Mouse (Mus musculus) kidney, adult 2 months (tissue): Measurements from ENCODE around the gene Cc2d1a. TPM values are rescaled to one million over a fixed set of nuclear protein-coding genes. Genes with fewer than 3 reads are reported as not detected.

Source experiments
- DNase-seq: peaks from one replicate; pipeline ENCODE4 v3.0.0; 2021
- H3K27ac ChIP-seq: fragments of 200-500 bp; 2 replicates; pipeline ENCODE4 v1.5.1; 2012; ENCODE audit warnings: low read depth, low read length, control low read depth, inconsistent platforms; ENCODE audit not compliant: insufficient read depth
- H3K27me3 ChIP-seq: fragments of 200-500 bp; replicated peaks from 2 replicates; pipeline ENCODE4 v1.6.1; 2012; ENCODE audit warnings: mild to moderate bottlenecking, moderate library complexity, low read length, inconsistent platforms; ENCODE audit not compliant: control insufficient read depth, insufficient read depth
- H3K36me3 ChIP-seq: fragments of 200-500 bp; 2 replicates; pipeline ENCODE4 v1.6.1; 2012; ENCODE audit warnings: mild to moderate bottlenecking, moderate library complexity, low read length, inconsistent platforms; ENCODE audit not compliant: control insufficient read depth, insufficient read depth
- H3K4me1 ChIP-seq: fragments of 200-500 bp; 2 replicates; pipeline ENCODE4 v1.6.1; 2011; ENCODE audit warnings: low read length; ENCODE audit not compliant: control insufficient read depth, insufficient read depth
- H3K4me3 ChIP-seq: fragments of 200-500 bp; 2 replicates; pipeline ENCODE4 v1.5.1; 2011; ENCODE audit warnings: mild to moderate bottlenecking, low read depth, low read length, control low read depth; ENCODE audit not compliant: insufficient read depth
- CTCF ChIP-seq: fragments of 200-500 bp; conservative IDR thresholded peaks from 2 replicates; pipeline ENCODE4 v1.5.1; 2011; ENCODE audit warnings: low read depth, mild to moderate bottlenecking, control low read depth, low read length, moderate library complexity, mixed read lengths; ENCODE audit not compliant: insufficient read depth, insufficient read length
- POLR2A ChIP-seq: fragments of 200-500 bp; IDR thresholded peaks from one replicate; pipeline ENCODE4 v1.6.1; 2011; ENCODE audit warnings: low read depth, low read length, control low read depth
- WGBS: fragments of 180-500 bp; shearing (Covaris S2); methylation state at CpG from one replicate; pipeline ENCODE4 v1.1.7; 2018; 5-methylcytosine and 5-hydroxymethylcytosine counted together
- polyA plus RNA-seq: library from polyadenylated mRNA; depleted of rRNA; stranded (reverse); fragments of >200 nt; gene quantifications from 2 replicates; pipeline ENCODE4 v1.2.3, GENCODE M21; 2012; rRNA removed

Gene Cc2d1a
- polyA plus RNA-seq, 1 experiment = 24.1 TPM

GRCm38 (mm10) chr8:84087821-84088220 lies 59.9 kb downstream of the Cc2d1a start:
- WGBS = 88% methylated on average over 14 of the region's 14 CpGs
- no peak for DNase-seq
- no peak overlapping the region for H3K27ac ChIP-seq
- no peaks in the 10 kb centered on the region for H3K27me3 ChIP-seq
- H3K4me1 ChIP-seq = peaks cover 3% of the 10 kb centered on the region; the same call in 1 of the 2 replicates
- TF ChIP-seq POLR2A (no peak), CTCF (no peak)
- H3K4me3 ChIP-seq = no peak overlapping the region
- no peaks in the 10 kb centered on the region for H3K36me3 ChIP-seq

- no peak for TF ChIP-seq CTCF
- TF ChIP-seq POLR2A = no peak
- no peaks in the 10 kb centered on the region for H3K27me3 ChIP-seq
- 56% methylated on average over 7 of the region's 7 CpGs for WGBS
- peak; percentile 69 for DNase-seq
- H3K36me3 ChIP-seq = no peaks in the 10 kb centered on the region
- peaks cover 3% of the 10 kb centered on the region; the same call in 1 of the 2 replicates for H3K4me1 ChIP-seq
- H3K27ac ChIP-seq = peak overlapping the region; percentile 5; the same call in 1 of the 2 replicates
- no peak overlapping the region for H3K4me3 ChIP-seq
Measured at GRCm38 (mm10) chr8:84087156-84087555, 60.6 kb downstream of the Cc2d1a start.

- 69% methylated on average over 42 of the region's 42 CpGs for WGBS
- peak overlapping the region; percentile 40; the same call in 1 of the 2 replicates for H3K27ac ChIP-seq
- no peaks in the 10 kb centered on the region for H3K36me3 ChIP-seq
- TF ChIP-seq POLR2A = no peak
- no peak for TF ChIP-seq CTCF
- no peaks in the 10 kb centered on the region for H3K27me3 ChIP-seq
- H3K4me3 ChIP-seq = peak overlapping the region; percentile 48
- peak; percentile 62 for DNase-seq
- H3K4me1 ChIP-seq = peaks cover 3% of the 10 kb centered on the region; the same call in 1 of the 2 replicates
Measured at GRCm38 (mm10) chr8:84084341-84085115, 63.2 kb downstream of the Cc2d1a start.

- DNase-seq = peak; percentile 94
- H3K4me3 ChIP-seq = peak overlapping the region; percentile 48; the same call in 1 of the 2 replicates
- H3K27me3 ChIP-seq = no peaks in the 10 kb centered on the region
- 26% methylated on average over 8 of the region's 8 CpGs for WGBS
- TF ChIP-seq CTCF (no peak; the same call in 1 of the 2 replicates), POLR2A (no peak)
- no peaks in the 10 kb centered on the region for H3K36me3 ChIP-seq
- peaks cover 3% of the 10 kb centered on the region; the same call in 1 of the 2 replicates for H3K4me1 ChIP-seq
- H3K27ac ChIP-seq = peak overlapping the region; percentile 40; the same call in 1 of the 2 replicates
Measured at GRCm38 (mm10) chr8:84083829-84084241, 63.9 kb downstream of the Cc2d1a start.

Other genes starting within 250 kb of the Cc2d1a start
- 28.7 and 44.4 TPM in 2 replicates for gene Adgrl1, start 247.8 kb downstream of the Cc2d1a start, polyA plus RNA-seq
- gene Gm10644, start 192.7 kb downstream of the Cc2d1a start, polyA plus RNA-seq = 2.7 and 3.2 TPM in 2 replicates
- gene Asf1b, start 192.4 kb downstream of the Cc2d1a start, polyA plus RNA-seq = 2.0 and 3.6 TPM in 2 replicates
- 88.3 and 95.6 TPM in 2 replicates for gene Prkaca, start 174.9 kb downstream of the Cc2d1a start, polyA plus RNA-seq
- 37.2 and 44.5 TPM in 2 replicates for gene Samd1, start 150.3 kb downstream of the Cc2d1a start, polyA plus RNA-seq
- gene 1700067K01Rik, start 146.4 kb downstream of the Cc2d1a start, polyA plus RNA-seq = 5.1 and 7.0 TPM in 2 replicates
- 9.1 and 14.3 TPM in 2 replicates for gene 2210011C24Rik, start 135.8 kb downstream of the Cc2d1a start, polyA plus RNA-seq
- gene Palm3, start 126.5 kb downstream of the Cc2d1a start, polyA plus RNA-seq = 7.8 and 7.9 TPM in 2 replicates
- gene Il27ra, start 105.3 kb downstream of the Cc2d1a start, polyA plus RNA-seq = 1.9 and 5.6 TPM in 2 replicates
- gene Rln3, start 102.9 kb downstream of the Cc2d1a start, polyA plus RNA-seq = 0.19 TPM in 1 of 2 replicates, not detected in the other
- gene Gm10643, start 82.8 kb downstream of the Cc2d1a start, polyA plus RNA-seq = 1.1 and 1.2 TPM in 2 replicates
- 15.8 and 18.0 TPM in 2 replicates for gene Rfx1, start 81.1 kb downstream of the Cc2d1a start, polyA plus RNA-seq
- 28.2 and 30.1 TPM in 2 replicates for gene Dcaf15, start 43.2 kb downstream of the Cc2d1a start, polyA plus RNA-seq
- 0.48 and 0.67 TPM in 2 replicates for gene Podnl1, start 21.9 kb downstream of the Cc2d1a start, polyA plus RNA-seq
- 0.63 and 0.92 TPM in 2 replicates for gene 4930432K21Rik, start 89 bp upstream of the Cc2d1a start, polyA plus RNA-seq
- 0.99 and 1.4 TPM in 2 replicates for gene Nanos3, start 37.3 kb upstream of the Cc2d1a start, polyA plus RNA-seq
- gene Zswim4, start 89.1 kb upstream of the Cc2d1a start, polyA plus RNA-seq = 9.2 and 10.0 TPM in 2 replicates
- 216 and 246 TPM in 2 replicates for gene D8Ertd738e, start 101.8 kb upstream of the Cc2d1a start, polyA plus RNA-seq
- gene Mri1, start 109.4 kb upstream of the Cc2d1a start, polyA plus RNA-seq = 39.3 and 48.6 TPM in 2 replicates
- gene Ccdc130, start 122.4 kb upstream of the Cc2d1a start, polyA plus RNA-seq = 24.7 and 32.7 TPM in 2 replicates
- gene Cacna1a, start 240.5 kb upstream of the Cc2d1a start, polyA plus RNA-seq = 6.8 and 12.2 TPM in 2 replicates